Mouse (Mus musculus) urinary bladder, postnatal 10 days (tissue): ENCODE results near the gene Idh3g.
A peak's percentile ranks its signal among the peaks of the same experiment; 100 is the strongest.

Source experiments
- DNase-seq: peaks from one replicate; pipeline ENCODE4 v3.0.0; 2022; ENCODE audit warnings: low spot score

Gene Idh3g

GRCm38 (mm10) chrX:73786364-73787224 lies at the start of gene Idh3g, which contains the start of gene Ssr4:
Gene Idh3g, minus strand, starts transcription at chrX:73786897.
Gene Ssr4, plus strand, starts transcription at chrX:73787028.
- peak; percentile 61 for DNase-seq

DNA sequence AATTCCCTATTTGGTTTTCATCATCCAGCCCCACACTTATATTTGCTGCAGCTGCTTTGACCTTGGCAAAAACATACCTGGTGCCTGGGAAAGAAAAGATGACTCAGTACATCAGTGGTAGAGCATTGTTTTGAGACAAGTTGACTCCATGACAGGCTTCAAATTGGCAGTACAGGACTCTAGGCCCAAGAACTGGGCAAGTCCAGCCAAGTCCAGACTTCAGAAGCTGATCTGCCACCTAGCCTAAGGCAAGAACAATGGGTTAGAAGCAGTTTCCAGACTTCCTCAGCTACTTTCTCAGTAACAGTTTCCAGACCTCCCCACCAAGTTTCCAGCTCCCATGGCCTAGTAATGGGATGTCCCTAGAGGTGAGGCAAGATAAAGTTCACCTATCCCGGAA lies 49.0 kb upstream of the Idh3g start:
- no peak for DNase-seq

- peak; percentile 16 for DNase-seq
Observed at GRCm38 (mm10) chrX:73824185-73825151, 37.8 kb upstream of the Idh3g start, which contains the start of gene Pdzd4. Gene Pdzd4, minus strand, starts transcription at chrX:73824969.

GRCm38 (mm10) chrX:73823747-73824146 lies 37.0 kb upstream of the Idh3g start:
- DNase-seq, result no peak

DNA sequence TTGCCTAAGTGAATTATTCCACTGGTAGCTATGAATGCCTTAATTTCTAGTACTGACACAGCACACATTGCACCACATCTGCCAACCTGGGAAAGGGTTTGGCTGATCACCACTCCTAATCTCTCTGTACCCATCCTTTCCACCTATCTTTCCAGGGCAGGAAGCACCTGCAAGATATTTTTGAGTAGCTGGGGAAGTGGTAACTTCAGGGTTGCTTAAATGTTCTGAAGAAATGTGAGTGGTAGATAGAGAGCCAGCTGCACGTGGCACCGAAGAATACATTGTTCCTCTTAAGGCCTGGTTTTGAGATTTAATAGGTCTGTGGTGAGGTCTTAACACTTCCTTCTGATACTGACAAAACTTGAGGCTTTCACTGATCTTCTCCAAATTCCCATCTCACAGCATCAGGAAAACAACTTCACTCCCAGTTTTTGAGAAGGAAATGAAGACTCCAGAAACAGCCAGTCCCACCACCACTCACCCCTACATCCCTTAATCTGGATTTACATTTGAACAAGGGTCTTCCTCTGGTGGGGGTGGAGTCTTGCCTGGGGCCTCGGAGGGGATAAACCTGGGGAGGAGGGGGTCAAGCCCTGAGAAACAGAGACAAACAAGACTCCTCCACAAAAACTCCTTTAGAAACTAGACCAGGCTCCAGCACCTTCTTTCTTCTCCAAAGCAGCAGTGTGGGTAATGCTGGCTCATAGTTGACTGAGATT lies 30.1 kb upstream of the Idh3g start:
- no peak for DNase-seq

DNA sequence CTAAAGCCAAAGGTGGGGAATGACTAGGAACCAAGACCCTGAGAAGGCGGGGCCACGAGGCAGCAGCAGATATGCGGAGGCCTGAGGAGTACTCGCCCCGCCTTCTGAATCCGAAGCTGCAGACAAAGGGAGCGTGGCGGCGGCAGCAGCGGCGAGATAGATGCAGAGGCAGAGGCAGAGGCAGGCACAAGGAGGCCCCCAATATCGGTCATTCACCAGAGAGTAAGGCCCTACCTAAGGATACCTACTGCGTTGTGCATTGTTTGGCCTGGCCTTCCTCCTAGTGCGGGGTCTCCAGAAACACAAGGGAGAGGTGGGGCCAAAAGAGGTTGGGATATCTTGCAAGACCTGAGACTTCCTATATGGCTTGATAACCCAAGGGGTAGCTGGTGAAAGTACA lies 28.4 kb upstream of the Idh3g start:
- no peak for DNase-seq

DNA sequence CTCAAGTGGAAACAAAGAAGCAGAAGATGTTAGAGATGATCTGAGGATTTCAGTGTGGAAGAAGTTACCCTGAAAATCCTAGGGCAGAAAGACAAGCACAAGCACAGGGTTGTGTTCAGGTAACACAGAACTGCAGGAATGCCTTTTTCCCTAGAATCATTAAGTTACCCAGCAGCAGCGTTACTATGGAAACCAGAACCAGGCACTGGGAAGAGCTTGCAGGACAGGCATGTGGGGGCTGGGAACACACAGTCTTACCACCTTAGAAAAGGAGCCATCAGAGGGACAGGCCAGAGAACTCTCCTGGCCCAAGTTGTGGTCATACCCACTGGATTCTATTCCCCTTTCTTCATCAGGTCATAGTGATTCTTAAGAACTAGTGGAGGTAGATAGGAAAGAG lies 19.1 kb upstream of the Idh3g start:
- DNase-seq, result no peak

GRCm38 (mm10) chrX:73798502-73798901 lies 11.8 kb upstream of the Idh3g start:
- DNase-seq, result no peak

- DNase-seq, result no peak
Observed at GRCm38 (mm10) chrX:73797511-73797910, 10.8 kb upstream of the Idh3g start.

DNA sequence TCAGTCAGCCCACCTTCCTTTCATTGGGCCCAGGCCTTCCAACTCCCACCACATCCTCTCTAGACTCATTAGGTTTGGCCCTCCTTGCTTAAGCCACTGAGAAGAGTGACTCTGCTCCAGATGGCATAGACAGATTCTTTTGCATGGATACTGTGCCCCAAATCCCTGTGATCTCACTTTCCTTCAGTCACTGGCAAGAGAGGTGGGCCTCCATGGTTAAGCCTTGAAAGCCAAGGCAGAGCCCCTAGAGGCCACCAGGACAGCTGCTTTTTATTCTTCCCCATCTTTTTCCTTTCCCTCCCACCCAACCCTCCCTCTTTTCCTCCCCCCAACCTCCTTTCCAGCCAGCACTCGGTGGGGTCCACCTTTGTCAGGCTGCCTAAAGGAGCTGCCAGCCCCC lies 6.8 kb upstream of the Idh3g start:
- no peak for DNase-seq

DNA sequence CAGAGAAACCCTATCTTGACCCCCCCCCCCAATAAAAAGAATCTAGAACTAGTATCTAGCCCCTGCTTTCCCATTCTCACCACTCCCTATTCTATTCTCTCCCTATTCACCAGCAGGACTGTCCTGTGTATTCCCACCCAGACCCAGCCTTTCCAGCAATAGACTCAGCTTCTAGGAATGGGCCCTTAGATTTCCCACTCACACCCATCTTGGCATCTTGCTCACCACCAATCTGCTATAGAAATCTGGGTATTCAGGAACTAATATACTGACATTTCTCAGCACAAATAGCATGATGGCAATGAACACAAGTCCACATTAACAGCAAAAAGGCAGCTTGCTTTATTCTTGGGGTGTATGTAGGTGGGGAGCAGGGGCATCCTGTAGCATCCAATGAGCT lies 6.3 kb upstream of the Idh3g start:
- no peak for DNase-seq

DNA sequence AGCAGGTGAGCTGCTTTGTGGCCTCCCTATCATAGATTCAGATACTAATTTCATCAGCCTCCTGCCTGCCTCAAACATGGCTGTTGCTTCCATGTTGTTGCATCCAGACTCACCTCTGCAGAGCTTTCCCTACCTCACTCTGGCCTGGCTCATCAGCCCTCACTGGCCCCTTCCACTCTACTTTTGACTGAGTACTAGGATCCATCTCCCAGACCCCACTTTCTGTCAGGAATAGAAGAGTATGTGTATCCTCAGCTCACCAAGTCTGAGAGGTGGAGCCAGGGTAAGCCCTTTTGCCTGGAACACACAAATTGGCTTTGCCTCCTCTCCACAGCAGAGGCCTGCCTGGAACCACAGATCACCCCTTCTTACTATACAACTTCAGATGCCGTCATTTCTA lies 1.8 kb upstream of the Idh3g start:
- DNase-seq, result no peak

DNA sequence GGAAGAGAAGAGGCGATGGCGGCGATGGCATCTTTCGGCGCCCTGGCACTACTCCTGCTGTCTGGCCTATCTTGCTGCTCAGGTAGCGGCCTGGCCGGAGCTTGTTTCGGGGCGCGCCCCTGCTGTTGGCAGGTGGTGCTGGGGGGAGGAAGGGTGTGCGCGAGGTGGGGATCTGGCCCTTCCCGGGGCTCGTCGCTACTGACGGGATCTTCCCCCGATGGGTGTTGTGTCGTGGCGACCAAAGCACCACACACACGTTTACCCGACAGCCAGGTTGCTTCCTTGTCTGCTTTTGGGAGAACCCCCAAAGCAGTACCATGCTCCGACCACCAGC lies 495 bp upstream of the Idh3g start:
- DNase-seq, result no peak

GRCm38 (mm10) chrX:73785666-73786065 lies 1.0 kb downstream of the Idh3g start:
- DNase-seq, result no peak

DNA sequence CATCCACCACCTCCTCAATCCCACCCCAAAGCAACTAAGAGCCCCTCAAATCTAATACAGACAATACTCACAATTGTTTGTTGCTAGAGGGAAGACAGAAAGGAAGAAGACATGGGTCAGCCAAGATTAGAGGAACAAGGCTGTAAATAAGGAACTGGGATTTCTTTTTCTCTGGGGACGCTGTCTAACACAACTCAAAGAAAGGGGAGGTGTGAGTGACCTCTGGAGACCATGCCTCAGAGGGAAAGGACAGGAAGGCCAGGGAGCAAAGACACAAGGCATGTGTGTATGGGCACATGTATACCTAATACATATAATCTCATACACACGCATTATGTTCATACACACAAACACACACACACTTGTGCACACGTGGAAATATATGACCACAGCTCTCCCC lies 4.5 kb downstream of the Idh3g start:
- DNase-seq, result no peak

DNA sequence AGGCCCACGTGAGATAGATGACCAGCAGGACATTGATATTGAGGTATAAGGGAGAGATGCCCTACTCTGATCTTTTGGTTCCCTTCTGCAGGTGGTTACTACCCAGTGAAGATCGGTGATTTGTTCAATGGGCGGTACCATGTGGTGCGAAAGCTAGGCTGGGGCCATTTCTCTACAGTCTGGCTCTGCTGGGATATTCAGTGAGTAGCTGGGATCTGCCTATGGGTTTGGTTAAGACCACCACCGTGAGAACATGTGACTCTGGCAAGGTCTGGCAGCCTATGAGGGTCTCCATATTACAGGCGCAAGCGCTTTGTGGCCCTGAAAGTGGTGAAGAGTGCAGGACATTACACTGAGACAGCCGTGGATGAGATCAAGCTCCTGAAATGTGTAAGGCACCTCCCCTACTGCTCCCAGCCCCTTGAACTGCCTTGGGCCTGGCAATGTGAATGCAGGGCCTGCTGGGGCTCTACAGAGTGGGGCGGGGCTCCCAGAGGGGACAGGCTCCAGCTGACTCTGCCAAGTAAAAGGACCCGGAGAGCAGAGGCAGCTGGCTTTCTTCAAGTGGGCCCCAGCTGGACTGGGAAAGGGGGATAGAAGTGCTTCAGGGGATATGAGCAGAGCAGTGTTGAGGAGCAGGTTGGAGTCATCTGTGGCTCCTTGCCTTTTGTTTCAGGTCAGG lies 11.8 kb downstream of the Idh3g start:
- DNase-seq, result no peak

DNA sequence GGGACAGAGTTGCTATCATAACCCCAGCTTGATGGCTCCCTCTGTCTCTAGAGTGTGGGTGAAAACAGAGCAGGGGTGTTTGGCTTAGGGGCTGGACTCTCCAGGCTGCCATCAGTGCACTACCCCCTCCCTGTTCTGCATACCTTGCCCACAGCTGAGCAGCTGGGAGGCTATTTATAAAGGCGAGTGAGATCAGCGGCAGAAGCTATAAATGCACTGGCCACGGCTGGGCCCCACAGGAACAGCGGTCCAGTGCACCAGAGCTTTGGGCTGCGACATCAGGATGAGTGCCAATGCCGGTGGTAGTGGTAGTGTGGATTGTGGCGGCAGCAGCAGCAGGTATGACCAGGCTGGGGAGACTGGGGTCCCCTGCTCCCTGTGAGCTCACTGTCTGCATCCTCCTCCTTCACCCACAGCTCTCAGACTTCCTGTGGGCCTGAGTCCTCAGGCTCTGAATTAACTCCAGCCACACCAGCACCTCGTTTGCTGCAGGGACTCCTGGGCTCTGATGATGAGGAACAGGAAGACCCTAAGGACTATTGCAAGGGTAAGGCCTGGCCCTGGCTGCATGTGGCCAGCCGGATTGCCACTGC lies 12.4 kb downstream of the Idh3g start, which contains the start of gene Srpk3:
TSS of gene Srpk3 (plus strand) at position 238 of the 593 bp plus-strand sequence.
- DNase-seq, result no peak

- no peak for DNase-seq
Observed at GRCm38 (mm10) chrX:73767267-73767666, 19.4 kb downstream of the Idh3g start.

DNA sequence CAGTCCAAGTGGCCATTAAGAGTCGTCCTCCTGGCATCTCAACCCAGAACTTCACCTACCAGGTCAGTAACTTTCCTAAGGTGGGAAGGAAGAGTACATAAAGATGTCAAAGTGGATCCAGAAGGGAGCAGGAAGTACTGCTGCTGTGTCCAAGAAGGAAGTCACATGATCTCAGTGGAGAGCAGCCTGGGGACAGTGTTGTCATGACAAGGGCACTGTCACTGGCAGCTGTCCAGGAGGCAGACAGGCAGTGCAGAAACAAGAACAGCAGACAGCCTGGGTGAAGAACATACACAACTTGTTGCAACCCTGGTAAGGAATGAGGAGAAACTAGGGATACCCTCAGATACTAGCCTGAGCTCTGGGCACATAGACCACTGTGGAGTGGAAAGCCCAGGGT lies 21.4 kb downstream of the Idh3g start:
- no peak for DNase-seq

- no peak for DNase-seq
Observed at GRCm38 (mm10) chrX:73758611-73759290, 27.9 kb downstream of the Idh3g start.
